Mouse (Mus musculus) neutrophil, adult 5-6 weeks (primary cell): ENCODE results near the gene Zfp935. TPM values are rescaled to one million over a fixed set of nuclear protein-coding genes. Genes with fewer than 3 reads are reported as not detected.
"Not testable (repeated sequence)": the region's sequence is repeated elsewhere in the genome, so short reads cannot be mapped to it uniquely, and the experiment has no call there.

Source experiments
- ATAC-seq: fragments of 151-379, 151-347 bp; 2 replicates; pipeline ENCODE4 v1.8.0; 2017; ENCODE audit warnings: mild to moderate bottlenecking, moderate TSS enrichment; ENCODE audit not compliant: insufficient number of reproducible peaks, poor library complexity, low FRiP score, severe bottlenecking; ENCODE audit errors: extremely low read depth
- total RNA-seq: library from RNA; stranded (forward); fragments of 200-1000 nt; gene quantifications from 2 replicates; pipeline ENCODE4 v1.2.3, GENCODE M21; 2017

Gene Zfp935
- 1.8 TPM in 1 of 2 replicates, not detected in the other for total RNA-seq

- peak; percentile 51 for ATAC-seq
Measured at GRCm38 (mm10) chr13:62558189-62559110, at the start of gene Zfp935. Zfp935 (minus strand) TSS chr13:62558511.

- not testable (repeated sequence) for ATAC-seq
Measured at GRCm38 (mm10) chr13:62571099-62571498, 12.8 kb upstream of the Zfp935 start, which contains the start of gene Zfp934. Zfp934 (minus strand) TSS chr13:62571199.

- ATAC-seq, result not testable (repeated sequence)
Measured at GRCm38 (mm10) chr13:62561696-62562095, 3.4 kb upstream of the Zfp935 start.

- ATAC-seq, result not testable (repeated sequence)
Measured at GRCm38 (mm10) chr13:62530129-62530528, 28.2 kb downstream of the Zfp935 start.

GRCm38 (mm10) chr13:62510641-62511420 is 47.5 kb downstream of the Zfp935 start:
- ATAC-seq, result not testable (repeated sequence)

GRCm38 (mm10) chr13:62472661-62473060 is 85.7 kb downstream of the Zfp935 start:
- ATAC-seq, result not testable (repeated sequence)

GRCm38 (mm10) chr13:62469947-62470346 is 88.4 kb downstream of the Zfp935 start:
- peak; percentile 80 for ATAC-seq

- peak; percentile 100 for ATAC-seq
Measured at GRCm38 (mm10) chr13:62466424-62467334, 91.6 kb downstream of the Zfp935 start, which contains the start of gene Gm49359. Gm49359 (minus strand) TSS chr13:62466832.

Other genes with a start within 250 kb of the Zfp935 start
- gene Gm3604, start 175.3 kb downstream of the Zfp935 start, total RNA-seq, result 3.2 and 3.6 TPM in 2 replicates
- gene Gm49359, start 91.7 kb downstream of the Zfp935 start, total RNA-seq, result 18.3 and 22.7 TPM in 2 replicates
- gene Zfp934, start 12.7 kb upstream of the Zfp935 start, total RNA-seq, result 8.3 and 9.7 TPM in 2 replicates
- gene 6720489N17Rik, start 65.7 kb upstream of the Zfp935 start, total RNA-seq, result 3.3 and 4.4 TPM in 2 replicates
- 17.7 and 24.3 TPM in 2 replicates for gene Platr25, start 202.2 kb upstream of the Zfp935 start, total RNA-seq
- gene Gm5141, start 227.3 kb upstream of the Zfp935 start, total RNA-seq, result 3.7 and 4.4 TPM in 2 replicates